Mouse (Mus musculus) liver, postnatal 0 days (tissue): Measurements from ENCODE around the gene Pmfbp1. TPM values are rescaled to one million over a fixed set of nuclear protein-coding genes. Genes with fewer than 3 reads are reported as not detected.
"Not testable (repeated sequence)": the region's sequence is repeated elsewhere in the genome, so short reads cannot be mapped to it uniquely, and the experiment has no call there.

Source experiments
- ATAC-seq: fragments of 200-750 bp; cut with Nextera tagmentation; 2 replicates; pipeline ENCODE4 v1.8.0; 2017; ENCODE audit warnings: mild to moderate bottlenecking, moderate library complexity
- DNase-seq: peaks from one replicate; pipeline ENCODE4 v3.0.0-alpha.2; 2016
- H3K27ac ChIP-seq: fragments of 300-500 bp; sonication (generic); 2 replicates; pipeline ENCODE4 v1.5.1; 2014; ENCODE audit warnings: antibody characterized with exemption, moderate library complexity, mild to moderate bottlenecking, low read depth
- H3K27me3 ChIP-seq: fragments of 300-500 bp; sonication (generic); 2 replicates; pipeline ENCODE4 v1.6.1; 2014; ENCODE audit warnings: low read length, control low read depth, mixed read lengths; ENCODE audit not compliant: insufficient read depth
- H3K36me3 ChIP-seq: fragments of 300-500 bp; sonication (generic); replicated peaks from 2 replicates; pipeline ENCODE4 v1.6.1; 2014; ENCODE audit warnings: mild to moderate bottlenecking, control low read depth, low read length, moderate library complexity, mixed read lengths; ENCODE audit not compliant: insufficient read depth
- H3K4me1 ChIP-seq: fragments of 300-500 bp; sonication (generic); 2 replicates; pipeline ENCODE4 v1.6.1; 2014; ENCODE audit warnings: antibody characterized with exemption, mild to moderate bottlenecking, control low read depth; ENCODE audit not compliant: insufficient read depth
- H3K4me2 ChIP-seq: fragments of 300-500 bp; sonication (generic); 2 replicates; pipeline ENCODE4 v1.6.1; 2014; ENCODE audit warnings: low read depth, mild to moderate bottlenecking, low read length, moderate library complexity, mixed read lengths
- H3K4me3 ChIP-seq: fragments of 300-500 bp; sonication (generic); 2 replicates; pipeline ENCODE4 v1.5.1; 2014; ENCODE audit warnings: low read depth, low read length
- H3K9ac ChIP-seq: fragments of 300-500 bp; sonication (generic); replicated peaks from 2 replicates; pipeline ENCODE4 v1.6.1; 2014; ENCODE audit warnings: mild to moderate bottlenecking, moderate library complexity
- H3K9me3 ChIP-seq: fragments of 300-500 bp; sonication (generic); 2 replicates; pipeline ENCODE4 v1.6.1; 2016; ENCODE audit warnings: mild to moderate bottlenecking, control low read depth, low read length, mixed read lengths
- CTCF ChIP-seq: sonication (generic); IDR thresholded peaks from 2 replicates; pipeline ENCODE4 v1.5.1; 2016; ENCODE audit warnings: antibody characterized with exemption, low read depth
- EP300 ChIP-seq: IDR thresholded peaks from 2 replicates; pipeline ENCODE4 v1.6.1; 2016; ENCODE audit warnings: antibody characterized with exemption, low read depth, mild to moderate bottlenecking
- WGBS: fragments of 180-500 bp; shearing (Covaris S2); extraction: QIAGEN DNeasy Blood & Tissue Kit; methylation state at CpG from one replicate; pipeline ENCODE4 v1.1.7; 2014; ENCODE audit not compliant: insufficient replicate concordance; 5-methylcytosine and 5-hydroxymethylcytosine counted together
- polyA plus RNA-seq: library from polyadenylated mRNA; unstranded; fragments of >200 nt; fragmentation: Nextera tagmentation; extraction: Ambion mirVana; gene quantifications from 2 replicates; pipeline ENCODE4 v1.2.1, GENCODE M21; 2015

Gene Pmfbp1
- polyA plus RNA-seq: not detected in 2 replicates

DNA sequence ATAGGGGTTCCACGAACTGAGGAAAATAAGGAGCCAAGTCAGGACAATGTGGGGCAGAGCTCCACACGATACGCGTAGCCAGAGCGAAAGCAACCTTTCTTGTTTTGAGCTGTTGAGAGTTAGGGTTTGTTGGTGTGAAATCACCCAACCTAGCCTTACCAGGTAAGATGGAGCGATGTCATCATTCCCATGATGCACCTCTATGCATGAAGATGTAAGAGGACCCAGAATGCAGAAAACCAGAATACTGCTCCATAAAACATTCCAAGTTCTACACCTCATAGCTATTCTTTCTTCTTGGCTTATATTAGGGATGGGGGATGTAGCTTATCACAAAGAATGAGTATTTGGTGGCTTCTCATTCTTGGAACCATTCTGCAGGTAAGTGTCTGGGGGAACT lies at the start of gene Pmfbp1:
Gene Pmfbp1, plus strand, starts transcription at position 301 of the 400 bp plus-strand sequence.
- TF ChIP-seq CTCF (no peak), EP300 (no peak)
- ATAC-seq: no peak
- Histone ChIP-seq H3K27me3 (no peaks in the 10 kb centered on the region), H3K9me3 (no peaks in the 10 kb centered on the region), H3K27ac (no peak within 1 kb of the TSS), H3K4me2 (no peak within 1 kb of the TSS), H3K36me3 (no peaks in the 10 kb centered on the region), H3K9ac (no peak within 1 kb of the TSS), H3K4me1 (no peaks in the 10 kb centered on the region), H3K4me3 (no peak within 1 kb of the TSS)
- DNase-seq: no peak
- WGBS: 86% methylated on average over 6 of the region's 6 CpGs

DNA sequence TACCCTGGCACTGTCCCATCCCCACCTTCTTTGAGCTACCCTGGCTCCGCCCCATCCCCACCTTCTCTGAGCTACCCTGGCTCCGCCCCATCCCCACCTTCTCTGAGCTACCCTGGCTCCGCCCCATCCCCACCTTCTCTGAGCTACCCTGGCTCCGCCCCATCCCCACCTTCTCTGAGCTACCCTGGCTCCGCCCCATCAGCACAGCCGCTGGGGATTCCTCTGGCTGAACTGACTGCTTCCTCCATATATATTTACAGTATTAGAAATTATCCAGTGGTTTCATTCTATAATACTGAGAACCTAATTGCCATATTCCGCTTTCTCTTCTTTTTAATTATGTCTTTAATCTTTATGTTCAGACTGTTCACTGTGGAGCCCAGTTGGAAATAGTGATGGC lies 46.9 kb upstream of the Pmfbp1 start:
- not testable (repeated sequence) for H3K4me1 ChIP-seq, H3K9ac ChIP-seq, H3K4me3 ChIP-seq, H3K27me3 ChIP-seq, ATAC-seq, H3K4me2 ChIP-seq, H3K36me3 ChIP-seq, H3K9me3 ChIP-seq, H3K27ac ChIP-seq, DNase-seq
- 30% methylated on average over 7 of the region's 7 CpGs for WGBS

DNA sequence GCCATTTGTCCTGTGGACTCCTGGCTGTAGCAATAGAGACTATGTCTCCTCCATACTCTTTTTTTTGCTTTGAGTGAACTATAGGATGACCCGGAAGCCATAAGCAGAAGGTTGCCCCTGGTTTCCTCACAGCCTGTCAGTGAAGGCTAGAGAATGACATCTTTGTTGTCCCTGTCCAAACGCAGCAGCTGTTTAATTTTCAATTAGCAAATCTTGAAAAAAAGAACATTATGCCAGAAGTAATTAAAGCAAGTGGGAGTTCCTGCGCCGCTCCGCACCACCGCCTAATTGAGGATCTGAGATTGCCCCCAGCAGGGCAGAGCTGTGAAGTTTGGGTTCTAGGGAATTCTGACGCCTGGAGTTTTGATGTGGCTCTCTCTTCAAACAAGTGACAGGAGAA lies 42.8 kb upstream of the Pmfbp1 start:
- no peaks in the 10 kb centered on the region for H3K4me1 ChIP-seq
- H3K27me3 ChIP-seq: no peaks in the 10 kb centered on the region
- no peak overlapping the region for H3K4me2 ChIP-seq
- H3K9ac ChIP-seq: no peak overlapping the region
- TF ChIP-seq CTCF: no peak
- TF ChIP-seq EP300: no peak
- peaks cover 3% of the 10 kb centered on the region; the same call in 1 of the 2 replicates for H3K9me3 ChIP-seq
- no peak overlapping the region for H3K27ac ChIP-seq
- 65% methylated on average over 7 of the region's 7 CpGs for WGBS
- ATAC-seq (no peak), DNase-seq (no peak)
- H3K4me3 ChIP-seq: no peak overlapping the region
- H3K36me3 ChIP-seq: no peaks in the 10 kb centered on the region

DNA sequence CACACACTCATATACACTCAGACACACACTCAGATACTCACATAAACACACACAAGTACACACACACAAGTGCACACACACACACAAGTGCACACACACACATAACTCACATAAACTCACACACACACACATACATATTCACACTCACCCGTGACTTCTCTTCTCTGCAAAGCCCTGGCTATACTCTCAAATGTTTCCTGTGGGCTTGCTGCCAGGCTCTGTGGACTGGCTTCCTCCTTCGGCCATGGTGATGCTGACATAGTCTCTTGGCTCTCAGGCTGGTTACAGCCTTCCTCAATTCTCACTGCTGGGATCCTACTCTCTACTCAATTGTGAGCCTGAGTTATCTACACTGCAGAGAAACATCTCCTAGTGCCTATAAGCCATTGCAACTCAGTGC lies 38.7 kb upstream of the Pmfbp1 start:
- ATAC-seq: no peak
- no peaks in the 10 kb centered on the region for H3K36me3 ChIP-seq
- H3K4me2 ChIP-seq: no peak overlapping the region
- WGBS: 31% methylated on average over 2 of the region's 2 CpGs
- no peak overlapping the region for H3K9ac ChIP-seq
- no peak overlapping the region for H3K4me3 ChIP-seq
- no peaks in the 10 kb centered on the region for H3K27me3 ChIP-seq
- H3K4me1 ChIP-seq: no peaks in the 10 kb centered on the region
- H3K9me3 ChIP-seq: peaks cover 3% of the 10 kb centered on the region; the same call in 1 of the 2 replicates
- TF ChIP-seq EP300 (no peak), CTCF (no peak)
- no peak overlapping the region for H3K27ac ChIP-seq
- no peak for DNase-seq

DNA sequence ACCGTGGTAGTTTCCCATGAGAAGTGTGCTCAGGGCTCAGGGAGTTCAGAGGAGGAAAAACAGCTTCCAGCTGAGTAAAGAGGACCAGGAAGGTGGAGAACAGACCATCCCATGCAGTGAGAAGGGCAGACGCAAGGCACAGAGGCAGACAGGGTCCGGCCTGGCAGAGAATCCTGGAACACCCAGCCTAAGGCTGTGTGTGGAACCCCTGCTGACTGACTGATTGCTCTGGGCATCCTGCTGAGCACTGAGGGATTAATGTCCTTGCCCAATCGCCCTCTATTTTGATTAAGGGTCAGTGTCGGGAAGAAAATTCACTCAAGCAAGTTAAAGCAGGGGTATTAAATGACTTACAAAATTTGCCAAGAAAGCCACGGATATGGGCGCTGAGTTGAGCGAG lies 36.4 kb upstream of the Pmfbp1 start:
- H3K27me3 ChIP-seq: no peaks in the 10 kb centered on the region
- H3K27ac ChIP-seq: no peak overlapping the region
- H3K4me3 ChIP-seq: no peak overlapping the region
- H3K4me1 ChIP-seq: no peaks in the 10 kb centered on the region
- ATAC-seq (no peak), DNase-seq (no peak)
- H3K9me3 ChIP-seq: no peaks in the 10 kb centered on the region
- no peak overlapping the region for H3K9ac ChIP-seq
- WGBS: 73% methylated on average over 8 of the region's 8 CpGs
- TF ChIP-seq CTCF (no peak), EP300 (no peak)
- no peak overlapping the region for H3K4me2 ChIP-seq
- H3K36me3 ChIP-seq: no peaks in the 10 kb centered on the region

DNA sequence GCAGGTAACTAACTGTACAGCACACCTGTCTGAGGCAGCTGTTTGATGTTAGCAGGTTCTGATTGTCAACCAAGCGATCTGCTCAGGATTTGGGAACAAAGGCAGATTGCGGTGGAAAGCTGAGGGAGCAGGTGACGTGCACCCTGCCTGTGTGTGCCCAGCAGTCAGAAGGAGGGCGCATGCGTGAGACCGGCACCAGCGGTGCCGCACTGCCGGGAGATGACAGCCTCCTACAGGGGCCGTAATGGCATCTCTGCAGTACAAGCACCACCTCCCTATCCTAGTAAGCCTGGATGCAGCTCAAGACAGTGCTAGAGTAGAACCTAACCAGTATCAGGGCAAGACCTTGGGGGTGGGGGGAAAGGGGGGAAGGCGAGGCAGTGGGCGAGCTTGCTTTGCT lies 35.2 kb upstream of the Pmfbp1 start:
- TF ChIP-seq EP300: no peak
- TF ChIP-seq CTCF: no peak
- Histone ChIP-seq H3K9me3 (no peaks in the 10 kb centered on the region), H3K4me1 (no peaks in the 10 kb centered on the region), H3K9ac (no peak overlapping the region), H3K4me2 (peak overlapping the region; percentile 36; the same call in 1 of the 2 replicates), H3K4me3 (no peak overlapping the region), H3K27ac (no peak overlapping the region), H3K36me3 (no peaks in the 10 kb centered on the region), H3K27me3 (no peaks in the 10 kb centered on the region)
- ATAC-seq (no peak), DNase-seq (peak; percentile 20)
- 82% methylated on average over 12 of the region's 12 CpGs for WGBS

DNA sequence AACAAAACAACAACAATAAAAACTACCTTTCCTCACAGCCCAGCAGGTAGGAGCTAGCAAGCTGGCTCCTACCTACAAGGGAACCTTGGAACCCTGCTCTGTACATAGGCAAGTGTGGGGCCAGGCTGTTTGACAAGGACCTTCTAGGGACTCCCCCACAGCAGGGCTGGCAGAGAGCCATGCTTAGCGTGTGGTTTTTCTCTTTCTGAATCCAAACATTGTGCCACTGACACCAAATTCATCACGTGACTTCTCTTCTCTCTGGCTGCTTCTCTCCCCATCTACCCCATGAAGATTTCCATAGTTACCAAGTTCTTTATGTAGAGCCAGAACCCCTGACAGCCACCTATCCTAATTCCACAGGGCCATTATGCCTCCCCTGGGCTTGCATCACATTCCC lies 30.8 kb upstream of the Pmfbp1 start:
- Histone ChIP-seq H3K4me2 (no peak overlapping the region), H3K4me3 (no peak overlapping the region), H3K27me3 (no peaks in the 10 kb centered on the region), H3K36me3 (no peaks in the 10 kb centered on the region), H3K4me1 (no peaks in the 10 kb centered on the region), H3K27ac (no peak overlapping the region), H3K9me3 (no peaks in the 10 kb centered on the region), H3K9ac (no peak overlapping the region)
- DNase-seq (no peak), ATAC-seq (no peak)
- 36% methylated on average over 2 of the region's 2 CpGs for WGBS
- TF ChIP-seq EP300 (no peak), CTCF (no peak)
